Mouse (Mus musculus) neural tube, embryonic 11.5 days (tissue): ENCODE results near the gene Rasgef1b. TPM values are rescaled to one million over a fixed set of nuclear protein-coding genes. Genes with fewer than 3 reads are reported as not detected.

Experiments
- ATAC-seq: fragments of 200-750 bp; cut with Nextera tagmentation; 2 replicates; pipeline ENCODE4 v1.8.0; 2017; ENCODE audit warnings: moderate number of reproducible peaks, mild to moderate bottlenecking, moderate TSS enrichment, moderate library complexity; ENCODE audit not compliant: insufficient read depth, low FRiP score, low TSS enrichment
- DNase-seq: peaks from one replicate; pipeline ENCODE4 v3.0.0-alpha.2; 2015; ENCODE audit warnings: low spot score
- H3K27ac ChIP-seq: fragments of 300-500 bp; sonication (generic); 2 replicates; pipeline ENCODE4 v1.5.1; 2014; ENCODE audit warnings: low read depth, mild to moderate bottlenecking, low read length
- H3K27me3 ChIP-seq: fragments of 300-500 bp; sonication (generic); 2 replicates; pipeline ENCODE4 v1.6.1; 2014; ENCODE audit warnings: mild to moderate bottlenecking, low read length, mixed read lengths; ENCODE audit not compliant: control insufficient read depth, insufficient read depth
- H3K36me3 ChIP-seq: fragments of 300-500 bp; sonication (generic); 2 replicates; pipeline ENCODE4 v1.6.1; 2014; ENCODE audit warnings: mild to moderate bottlenecking, low read length, moderate library complexity, mixed read lengths; ENCODE audit not compliant: control insufficient read depth, insufficient read depth
- H3K4me1 ChIP-seq: fragments of 300-500 bp; sonication (generic); 2 replicates; pipeline ENCODE4 v1.6.1; 2014; ENCODE audit warnings: low read length, mixed read lengths; ENCODE audit not compliant: control insufficient read depth, insufficient read depth
- H3K4me2 ChIP-seq: fragments of 300-500 bp; sonication (generic); 2 replicates; pipeline ENCODE4 v1.6.1; 2014; ENCODE audit warnings: low read depth, mild to moderate bottlenecking, moderate library complexity
- H3K4me3 ChIP-seq: fragments of 300-500 bp; sonication (generic); 2 replicates; pipeline ENCODE4 v1.5.1; 2014; ENCODE audit warnings: low read depth, low read length
- H3K9ac ChIP-seq: fragments of 300-500 bp; sonication (generic); 2 replicates; pipeline ENCODE4 v1.6.1; 2014; ENCODE audit warnings: mild to moderate bottlenecking, low read length
- H3K9me3 ChIP-seq: fragments of 300-500 bp; sonication (generic); 2 replicates; pipeline ENCODE4 v1.6.1; 2016; ENCODE audit warnings: low read length; ENCODE audit not compliant: control insufficient read depth
- WGBS: fragments of 180-500 bp; shearing (Covaris S2); extraction: QIAGEN DNeasy Blood & Tissue Kit; methylation state at CpG from one replicate; pipeline ENCODE4 v1.1.7; 2014; 5-methylcytosine and 5-hydroxymethylcytosine counted together
- polyA plus RNA-seq: library from polyadenylated mRNA; unstranded; fragments of >200 nt; fragmentation: Nextera tagmentation; extraction: Ambion mirVana; gene quantifications from 2 replicates; pipeline ENCODE4 v1.2.1, GENCODE M21; 2014

The Rasgef1b gene
- polyA plus RNA-seq, 1 experiment from 2014 or later: 20.7 TPM

DNA sequence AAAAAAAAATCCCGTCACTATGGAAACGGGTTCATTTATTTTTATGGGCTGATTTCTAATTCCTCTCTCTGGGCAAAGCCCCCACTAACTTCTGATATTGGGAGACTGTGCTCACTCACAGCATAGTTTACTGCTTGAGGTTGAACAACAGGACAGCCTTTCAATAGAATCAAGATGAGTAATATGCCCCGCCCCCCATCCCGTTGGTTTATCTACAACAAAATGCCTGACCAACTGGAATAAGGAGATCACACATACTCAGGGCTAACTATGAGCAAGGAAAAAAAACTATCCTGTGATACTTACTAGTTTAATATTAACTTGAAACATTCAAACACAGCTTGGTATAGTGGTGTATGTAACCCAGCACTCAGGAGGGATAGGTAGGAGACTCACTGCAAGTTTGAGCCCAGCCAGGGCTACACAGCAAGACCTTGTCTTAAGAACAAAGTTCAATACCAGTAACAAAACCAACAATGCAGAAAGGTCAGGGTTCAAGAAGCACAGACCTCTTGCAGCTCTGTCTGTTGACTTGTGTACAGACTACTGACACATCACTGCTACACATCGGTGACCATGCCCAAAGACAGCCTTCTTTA, 330.3 kb downstream of the Rasgef1b start:
- Histone ChIP-seq H3K4me3 (no peak overlapping the region), H3K4me1 (0 out of 2 replicates have a peak, but pooled peaks cover 2% of the 10 kb centered on the region), H3K9me3 (no peaks in the 10 kb centered on the region), H3K36me3 (no peaks in the 10 kb centered on the region), H3K27me3 (peaks cover 3% of the 10 kb centered on the region; the same call in 1 of the 2 replicates), H3K9ac (no peak overlapping the region), H3K27ac (no peak overlapping the region), H3K4me2 (no peak overlapping the region)
- DNase-seq: no peak
- WGBS: 71% methylated on average over 5 of the region's 5 CpGs
- ATAC-seq: no peak

GRCm38 (mm10) chr5:99394578-99394977, 334.3 kb downstream of the Rasgef1b start:
- H3K9ac ChIP-seq: no peak overlapping the region
- no peaks in the 10 kb centered on the region for H3K9me3 ChIP-seq
- no peak for DNase-seq
- WGBS: 91% methylated on average over 5 of the region's 5 CpGs
- no peaks in the 10 kb centered on the region for H3K36me3 ChIP-seq
- H3K4me1 ChIP-seq: 0 out of 2 replicates have a peak, but pooled peaks cover 2% of the 10 kb centered on the region
- ATAC-seq: no peak
- no peak overlapping the region for H3K4me2 ChIP-seq
- no peak overlapping the region for H3K27ac ChIP-seq
- H3K27me3 ChIP-seq: peaks cover 11% of the 10 kb centered on the region
- no peak overlapping the region for H3K4me3 ChIP-seq

DNA sequence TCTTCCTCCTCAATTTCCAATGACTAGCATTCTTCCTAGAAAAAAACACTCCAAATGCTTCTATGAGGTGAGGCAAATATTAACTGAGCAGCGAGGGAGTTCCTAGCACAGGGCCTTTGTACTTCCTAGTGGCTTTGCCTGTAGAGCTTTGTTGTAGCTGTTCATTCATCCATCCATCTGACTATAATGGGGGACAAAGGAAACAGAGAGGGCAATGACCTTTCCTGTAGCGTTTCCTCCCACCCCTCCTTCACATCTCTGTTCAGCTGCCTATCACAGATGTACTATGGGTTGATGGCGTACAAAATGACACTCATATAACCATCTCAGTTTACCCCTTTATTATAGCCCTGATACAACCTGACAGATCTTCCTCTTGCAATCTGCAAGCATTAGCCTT, 337.3 kb downstream of the Rasgef1b start:
- H3K27ac ChIP-seq: no peak overlapping the region
- ATAC-seq: no peak
- no peaks in the 10 kb centered on the region for H3K36me3 ChIP-seq
- no peaks in the 10 kb centered on the region for H3K4me1 ChIP-seq
- no peak overlapping the region for H3K9ac ChIP-seq
- no peaks in the 10 kb centered on the region for H3K9me3 ChIP-seq
- H3K27me3 ChIP-seq: peaks cover 18% of the 10 kb centered on the region
- 21% methylated on average over 3 of the region's 3 CpGs for WGBS
- DNase-seq: no peak
- no peak overlapping the region for H3K4me3 ChIP-seq
- no peak overlapping the region for H3K4me2 ChIP-seq

- Histone ChIP-seq H3K9ac (no peak overlapping the region), H3K4me1 (peaks cover 6% of the 10 kb centered on the region; the same call in 1 of the 2 replicates), H3K27me3 (peaks cover 18% of the 10 kb centered on the region), H3K4me2 (no peak overlapping the region), H3K36me3 (no peaks in the 10 kb centered on the region), H3K4me3 (no peak overlapping the region), H3K9me3 (no peaks in the 10 kb centered on the region), H3K27ac (no peak overlapping the region)
- no peak for DNase-seq
- WGBS: 71% methylated on average over 7 of the region's 7 CpGs
- no peak for ATAC-seq
These were observed 338.1 kb downstream of the Rasgef1b start for GRCm38 (mm10) chr5:99390776-99391175.

DNA sequence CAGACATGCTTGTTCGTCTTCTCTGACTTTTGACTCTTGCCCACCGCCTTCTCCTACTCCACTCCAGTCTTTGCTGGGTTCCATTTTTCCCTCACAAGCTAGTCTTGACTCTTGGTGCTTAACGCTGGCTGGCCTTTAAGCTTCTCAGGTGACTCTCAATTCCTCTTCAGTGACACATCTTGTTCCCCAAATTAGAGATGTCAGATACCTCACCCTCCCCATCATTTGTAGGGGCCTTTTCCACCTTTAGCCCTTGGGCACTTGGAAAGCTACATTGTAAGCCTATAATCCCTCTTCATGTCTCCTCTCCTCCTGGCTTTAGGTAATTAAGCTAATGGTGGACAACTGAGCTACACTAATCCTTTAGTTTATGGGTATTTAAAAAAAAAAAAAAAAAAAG, 338.6 kb downstream of the Rasgef1b start:
- no peak overlapping the region for H3K27ac ChIP-seq
- no peak overlapping the region for H3K4me2 ChIP-seq
- H3K4me3 ChIP-seq: no peak overlapping the region
- ATAC-seq (no peak), DNase-seq (no peak)
- H3K4me1 ChIP-seq: peaks cover 7% of the 10 kb centered on the region; the same call in 1 of the 2 replicates
- WGBS: 93% methylated on average over 3 of the region's 3 CpGs
- no peaks in the 10 kb centered on the region for H3K36me3 ChIP-seq
- H3K9ac ChIP-seq: no peak overlapping the region
- H3K9me3 ChIP-seq: no peaks in the 10 kb centered on the region
- H3K27me3 ChIP-seq: peaks cover 18% of the 10 kb centered on the region

- no peaks in the 10 kb centered on the region for H3K36me3 ChIP-seq
- ATAC-seq (no peak), DNase-seq (no peak)
- no peak overlapping the region for H3K27ac ChIP-seq
- no peak overlapping the region for H3K9ac ChIP-seq
- no peaks in the 10 kb centered on the region for H3K9me3 ChIP-seq
- no peak overlapping the region for H3K4me2 ChIP-seq
- 86% methylated on average over 10 of the region's 10 CpGs for WGBS
- peaks cover 10% of the 10 kb centered on the region; the same call in 1 of the 2 replicates for H3K4me1 ChIP-seq
- no peak overlapping the region for H3K4me3 ChIP-seq
- H3K27me3 ChIP-seq: peaks cover 15% of the 10 kb centered on the region
These were observed 340.1 kb downstream of the Rasgef1b start for GRCm38 (mm10) chr5:99388585-99389250.

- WGBS: 53% methylated on average over 5 of the region's 5 CpGs
- Histone ChIP-seq H3K4me1 (peaks cover 10% of the 10 kb centered on the region; the same call in 1 of the 2 replicates), H3K4me3 (no peak overlapping the region), H3K9ac (no peak overlapping the region), H3K4me2 (no peak overlapping the region), H3K27me3 (peaks cover 12% of the 10 kb centered on the region; the same call in 1 of the 2 replicates), H3K9me3 (no peaks in the 10 kb centered on the region), H3K36me3 (no peaks in the 10 kb centered on the region), H3K27ac (no peak overlapping the region)
- DNase-seq (no peak), ATAC-seq (no peak)
These were observed 340.7 kb downstream of the Rasgef1b start for GRCm38 (mm10) chr5:99388131-99388530.

- DNase-seq (no peak), ATAC-seq (no peak)
- WGBS: 79% methylated on average over 17 of the region's 17 CpGs
- Histone ChIP-seq H3K36me3 (no peaks in the 10 kb centered on the region), H3K9me3 (no peaks in the 10 kb centered on the region), H3K4me2 (no peak overlapping the region), H3K4me1 (peaks cover 10% of the 10 kb centered on the region; the same call in 1 of the 2 replicates), H3K4me3 (no peak overlapping the region), H3K27ac (no peak overlapping the region), H3K27me3 (peaks cover 12% of the 10 kb centered on the region; the same call in 1 of the 2 replicates), H3K9ac (no peak overlapping the region)
These were observed 341.5 kb downstream of the Rasgef1b start for GRCm38 (mm10) chr5:99387185-99387981.
